9 mouse cellular contexts compared by ENCODE assay signal in the genomic region with DNA sequence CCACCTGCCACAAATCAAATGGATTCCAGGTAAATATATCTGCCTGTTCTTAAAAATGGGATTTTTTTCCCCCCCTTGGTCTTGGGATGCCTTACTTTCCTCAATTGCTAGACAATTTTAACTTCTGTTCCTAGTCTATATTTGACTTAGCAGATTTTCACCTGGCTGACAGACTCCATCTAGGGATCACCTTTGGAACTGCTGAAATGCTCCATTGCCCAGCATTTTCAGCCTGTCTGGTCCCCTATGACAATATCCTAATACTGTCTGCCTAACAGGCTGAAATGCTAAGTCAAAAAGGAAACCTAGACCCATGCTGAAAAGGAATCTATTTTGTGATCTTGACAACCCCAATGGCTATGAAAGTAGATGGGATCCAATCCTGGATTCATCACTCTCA. TPM values are rescaled to one million over a fixed set of nuclear protein-coding genes. Genes with fewer than 3 reads are reported as not detected.
A peak's percentile ranks its signal among the peaks of the same experiment; 100 is the strongest.
DNase-seq lines count a peak whose midpoint lies in the region; ATAC-seq and TF ChIP-seq lines count a peak whose summit lies in the region.
"Had no signal": no experiment of that assay in that cellular context is flagged by ENCODE, and none has a peak within 500 bp of the region (broad histone marks: within the 10 kb centered on the region; RNA-seq: fewer than 3 reads in every experiment).

No protein-coding gene starts in this region.

- no peak overlapping the region for H3K4me2 ChIP-seq in forebrain, postnatal 0 days (ENCODE audit: low read depth)
- no peak overlapping the region for H3K4me2 ChIP-seq in forebrain, embryonic 12.5 days

- ATAC-seq in forebrain, postnatal 0 days, result 0 out of 2 replicates have a peak, but pooled peaks have one; percentile 23
- no peak for ATAC-seq in forebrain, embryonic 12.5 days (ENCODE audit: low FRiP score)
- ATAC-seq in granulocyte monocyte progenitor cell, adult 5-6 weeks (replicated peaks; ENCODE audit: poor library complexity, severe bottlenecking), result no peak

- no peak for TF ChIP-seq POLR2A in cortical plate, adult 2 months (IDR thresholded peaks at IDR 0.05; ENCODE audit: extremely low read depth, insufficient read depth, low read length)

- H3K27ac ChIP-seq in forebrain, postnatal 0 days (ENCODE audit: low read depth, low read length), result no peak overlapping the region
- H3K27ac ChIP-seq in forebrain, embryonic 12.5 days, result no peak overlapping the region
- no peak overlapping the region for H3K27ac ChIP-seq in cortical plate, adult 2 months (ENCODE audit: insufficient read depth, low read length)
- H3K27ac ChIP-seq: macrophage had no signal

- H3K27me3 ChIP-seq in forebrain, postnatal 0 days (ENCODE audit: insufficient read depth, low read length), result no peaks in the 10 kb centered on the region
- H3K27me3 ChIP-seq in forebrain, embryonic 12.5 days, result no peaks in the 10 kb centered on the region

- H3K36me3 ChIP-seq in forebrain, postnatal 0 days (ENCODE audit: insufficient read depth), result no peaks in the 10 kb centered on the region
- H3K36me3 ChIP-seq in forebrain, embryonic 12.5 days (replicated peaks), result no peaks in the 10 kb centered on the region

- DNase-seq in forebrain, postnatal 0 days, result peak; percentile 17
- DNase-seq in ovary, postnatal 14 days (ENCODE audit: low spot score), result peak; percentile 11
- DNase-seq in ovary, postnatal 36 days (ENCODE audit: low spot score), result no peak
- DNase-seq in kidney, postnatal 10 days, result peak; percentile 29
- DNase-seq in layer of hippocampus, adult 9-11 months, result no peak

- H3K4me3 ChIP-seq in forebrain, postnatal 0 days (ENCODE audit: low read depth, low read length), result no peak overlapping the region
- H3K4me3 ChIP-seq in forebrain, embryonic 12.5 days (replicated peaks), result no peak overlapping the region
- no peak overlapping the region for H3K4me3 ChIP-seq in cortical plate, adult 2 months (ENCODE audit: insufficient read depth, low read length)

- H3K9me3 ChIP-seq in forebrain, postnatal 0 days (ENCODE audit: low read length), result no peaks in the 10 kb centered on the region
- H3K9me3 ChIP-seq in forebrain, embryonic 12.5 days, result no peaks in the 10 kb centered on the region

- no peak overlapping the region for H3K9ac ChIP-seq in forebrain, postnatal 0 days
- no peak overlapping the region for H3K9ac ChIP-seq in forebrain, embryonic 12.5 days

- peak; percentile 48 for TF ChIP-seq CTCF in forebrain, postnatal 0 days (IDR thresholded peaks at IDR 0.05; ENCODE audit: low read depth)
- TF ChIP-seq CTCF in cortical plate, adult 2 months (IDR thresholded peaks at IDR 0.05; ENCODE audit: extremely low read depth, insufficient read depth, low read length), result peak; percentile 51; the same call in 1 of the 2 replicates

- no peaks in the 10 kb centered on the region for H3K4me1 ChIP-seq in forebrain, postnatal 0 days (ENCODE audit: insufficient read depth)
- no peaks in the 10 kb centered on the region for H3K4me1 ChIP-seq in forebrain, embryonic 12.5 days
- no peaks in the 10 kb centered on the region for H3K4me1 ChIP-seq in cortical plate, adult 2 months (ENCODE audit: control insufficient read depth, insufficient read depth, low read length)

RNA-seq across cellular contexts. Expression of gene Cfap300, which starts 31.7 kb away (rescaled TPM):
- 15.9 and 17.6 TPM in 2 replicates for total RNA-seq in forebrain, postnatal 0 days (2014; rRNA removed)
- 11.0 and 12.6 TPM in 2 replicates for polyA plus RNA-seq in forebrain, postnatal 0 days (2015; fragmentation: Nextera tagmentation; extraction: Ambion mirVana)
- 16.5 and 18.6 TPM in 2 replicates for polyA plus RNA-seq in forebrain, embryonic 12.5 days (2016; fragmentation: Nextera tagmentation; extraction: Ambion mirVana)
- polyA plus RNA-seq in cortical plate, adult 2 months (2012; rRNA removed), result 6.8 and 7.6 TPM in 2 replicates
- 0.45 TPM in 1 of 2 replicates, not detected in the other for total RNA-seq in granulocyte monocyte progenitor cell, adult 5-6 weeks (2014; fragmentation: Nextera tagmentation)
- total RNA-seq in granulocyte monocyte progenitor cell, adult 5-6 weeks (2017), result not detected in 2 replicates
- polyA plus RNA-seq: macrophage had no signal

RNA-seq across cellular contexts. Expression of gene Cep126, which starts 59.7 kb away (rescaled TPM):
- 5.1 and 9.4 TPM in 2 replicates for total RNA-seq in forebrain, postnatal 0 days (2014; rRNA removed)
- 1.6 and 1.8 TPM in 2 replicates for polyA plus RNA-seq in forebrain, postnatal 0 days (2015; fragmentation: Nextera tagmentation; extraction: Ambion mirVana)
- 3.2 and 4.6 TPM in 2 replicates for polyA plus RNA-seq in forebrain, embryonic 12.5 days (2016; fragmentation: Nextera tagmentation; extraction: Ambion mirVana)
- 12.1 and 12.5 TPM in 2 replicates for polyA plus RNA-seq in cortical plate, adult 2 months (2012; rRNA removed)
- 1.1 and 1.2 TPM in 2 replicates for total RNA-seq in granulocyte monocyte progenitor cell, adult 5-6 weeks (2014; fragmentation: Nextera tagmentation)
- total RNA-seq in granulocyte monocyte progenitor cell, adult 5-6 weeks (2017), result 0.26 and 0.78 TPM in 2 replicates

Comparison
In these comparisons a context has a peak if more than half of its experiments do, and no peak if none do; other contexts are left out.
1. DNase-seq: peak in forebrain, postnatal 0 days (single experiment), ovary, postnatal 14 days (single experiment) and kidney, postnatal 10 days (single experiment); none in ovary, postnatal 36 days (single experiment) and layer of hippocampus, adult 9-11 months (single experiment).